Mouse (Mus musculus) stomach, postnatal 0 days (tissue): Measurements from ENCODE around the gene Gli2. TPM values are rescaled to one million over a fixed set of nuclear protein-coding genes. Genes with fewer than 3 reads are reported as not detected.
A peak's percentile ranks its signal among the peaks of the same experiment; 100 is the strongest.

Source experiments
- ATAC-seq: fragments of 200-750 bp; cut with Nextera tagmentation; 2 replicates; pipeline ENCODE4 v1.8.0; 2017; ENCODE audit not compliant: low FRiP score, low TSS enrichment
- DNase-seq: peaks from one replicate; pipeline ENCODE4 v3.0.0-alpha.2; 2016; ENCODE audit warnings: low spot score
- H3K27ac ChIP-seq: fragments of 300-500 bp; sonication (generic); replicated peaks from 2 replicates; pipeline ENCODE4 v1.5.1; 2014; ENCODE audit warnings: mild to moderate bottlenecking, control low read depth
- H3K27me3 ChIP-seq: fragments of 300-500 bp; sonication (generic); 2 replicates; pipeline ENCODE4 v1.6.1; 2014; ENCODE audit warnings: low read length; ENCODE audit not compliant: control insufficient read depth, insufficient read depth
- H3K36me3 ChIP-seq: fragments of 300-500 bp; sonication (generic); 2 replicates; pipeline ENCODE4 v1.6.1; 2014; ENCODE audit warnings: low read length, mixed read lengths; ENCODE audit not compliant: control insufficient read depth, insufficient read depth
- H3K4me1 ChIP-seq: fragments of 300-500 bp; sonication (generic); replicated peaks from 2 replicates; pipeline ENCODE4 v1.6.1; 2014; ENCODE audit warnings: antibody characterized with exemption; ENCODE audit not compliant: control insufficient read depth, insufficient read depth
- H3K4me2 ChIP-seq: fragments of 300-500 bp; sonication (generic); replicated peaks from 2 replicates; pipeline ENCODE4 v1.6.1; 2014; ENCODE audit warnings: low read depth, mild to moderate bottlenecking, control low read depth, moderate library complexity
- H3K4me3 ChIP-seq: fragments of 300-500 bp; sonication (generic); 2 replicates; pipeline ENCODE4 v1.5.1; 2014; ENCODE audit warnings: low read depth, low read length, control low read depth
- H3K9ac ChIP-seq: fragments of 300-500 bp; sonication (generic); 2 replicates; pipeline ENCODE4 v1.6.1; 2014; ENCODE audit warnings: mild to moderate bottlenecking, low read length, control low read depth, mixed read lengths
- H3K9me3 ChIP-seq: fragments of 300-500 bp; sonication (generic); 2 replicates; pipeline ENCODE4 v1.6.1; 2016; ENCODE audit warnings: low read length; ENCODE audit not compliant: control insufficient read depth
- CTCF ChIP-seq: IDR thresholded peaks from 2 replicates; pipeline ENCODE4 v1.5.1; 2016; ENCODE audit warnings: antibody characterized with exemption, low read depth, mild to moderate bottlenecking, moderate library complexity
- EP300 ChIP-seq: optimal IDR thresholded peaks from 2 replicates; pipeline ENCODE3; 2016; ENCODE audit warnings: antibody characterized with exemption
- WGBS: fragments of 180-500 bp; shearing (Covaris S2); extraction: QIAGEN DNeasy Blood & Tissue Kit; methylation state at CpG from one replicate; pipeline ENCODE4 v1.1.7; 2014; 5-methylcytosine and 5-hydroxymethylcytosine counted together
- polyA plus RNA-seq: library from polyadenylated mRNA; unstranded; fragments of >200 nt; fragmentation: Nextera tagmentation; extraction: Ambion mirVana; gene quantifications from 2 replicates; pipeline ENCODE4 v1.2.1, GENCODE M21; 2015

Gli2 gene
- polyA plus RNA-seq, 1 experiment from 2014 or later, result 2.0 TPM

- no peaks in the 10 kb centered on the region for H3K36me3 ChIP-seq
- no peak overlapping the region for H3K4me3 ChIP-seq
- no peaks in the 10 kb centered on the region for H3K9me3 ChIP-seq
- no peak overlapping the region for H3K27ac ChIP-seq
- TF ChIP-seq CTCF (no peak), EP300 (no peak)
- no peak overlapping the region for H3K4me2 ChIP-seq
- no peak for DNase-seq
- WGBS, result 93% methylated on average over 7 of the region's 7 CpGs
- no peaks in the 10 kb centered on the region for H3K4me1 ChIP-seq
- H3K27me3 ChIP-seq, result no peaks in the 10 kb centered on the region
- no peak for ATAC-seq
- no peak overlapping the region for H3K9ac ChIP-seq
Observed at GRCm38 (mm10) chr1:118926556-118926955, 126.9 kb downstream of the Gli2 start.

- Histone ChIP-seq H3K27me3 (no peaks in the 10 kb centered on the region), H3K4me3 (no peak overlapping the region), H3K36me3 (no peaks in the 10 kb centered on the region), H3K4me2 (no peak overlapping the region), H3K4me1 (no peaks in the 10 kb centered on the region), H3K9ac (no peak overlapping the region), H3K9me3 (no peaks in the 10 kb centered on the region), H3K27ac (no peak overlapping the region)
- DNase-seq, result no peak
- 85% methylated on average over 6 of the region's 6 CpGs for WGBS
- no peak for ATAC-seq
- TF ChIP-seq EP300 (no peak), CTCF (no peak)
Observed at GRCm38 (mm10) chr1:118922189-118922588, 131.2 kb downstream of the Gli2 start.

- WGBS, result 51% methylated on average over 7 of the region's 7 CpGs
- no peak for ATAC-seq
- no peak for DNase-seq
- Histone ChIP-seq H3K4me3 (no peak overlapping the region), H3K27me3 (no peaks in the 10 kb centered on the region), H3K4me2 (no peak overlapping the region), H3K4me1 (no peaks in the 10 kb centered on the region; the same call in 1 of the 2 replicates), H3K9me3 (no peaks in the 10 kb centered on the region), H3K27ac (no peak overlapping the region), H3K9ac (no peak overlapping the region), H3K36me3 (no peaks in the 10 kb centered on the region)
- TF ChIP-seq EP300, result no peak
- no peak for TF ChIP-seq CTCF
Observed at GRCm38 (mm10) chr1:118917520-118918220, 135.7 kb downstream of the Gli2 start.

GRCm38 (mm10) chr1:118916477-118917075, 136.8 kb downstream of the Gli2 start:
- DNase-seq (no peak), ATAC-seq (0 out of 2 replicates have a peak, but pooled peaks have one; percentile 29)
- 31% methylated on average over 12 of the region's 12 CpGs for WGBS
- TF ChIP-seq EP300 (no peak), CTCF (no peak)
- Histone ChIP-seq H3K4me1 (no peaks in the 10 kb centered on the region; the same call in 1 of the 2 replicates), H3K9me3 (no peaks in the 10 kb centered on the region), H3K27ac (no peak overlapping the region), H3K9ac (no peak overlapping the region), H3K4me2 (no peak overlapping the region), H3K36me3 (no peaks in the 10 kb centered on the region), H3K27me3 (no peaks in the 10 kb centered on the region), H3K4me3 (no peak overlapping the region)

- Histone ChIP-seq H3K36me3 (no peaks in the 10 kb centered on the region), H3K4me3 (no peak overlapping the region), H3K9ac (no peak overlapping the region), H3K4me1 (no peaks in the 10 kb centered on the region; the same call in 1 of the 2 replicates), H3K4me2 (no peak overlapping the region), H3K27me3 (no peaks in the 10 kb centered on the region), H3K9me3 (no peaks in the 10 kb centered on the region), H3K27ac (no peak overlapping the region)
- TF ChIP-seq EP300, result no peak
- no peak for TF ChIP-seq CTCF
- 27% methylated on average over 17 of the region's 17 CpGs for WGBS
- DNase-seq (no peak), ATAC-seq (no peak; the same call in 1 of the 2 replicates)
Observed at GRCm38 (mm10) chr1:118913414-118914385, 139.7 kb downstream of the Gli2 start.
